Mouse (Mus musculus) hindbrain, embryonic 16.5 days (tissue): Measurements from ENCODE around the gene Atpaf1. TPM values are rescaled to one million over a fixed set of nuclear protein-coding genes. Genes with fewer than 3 reads are reported as not detected.
A peak's percentile ranks its signal among the peaks of the same experiment; 100 is the strongest.

Experiments used
- ATAC-seq: fragments of 200-750 bp; cut with Nextera tagmentation; 2 replicates; pipeline ENCODE4 v1.8.0; 2017; ENCODE audit warnings: moderate TSS enrichment, moderate library complexity
- H3K27ac ChIP-seq: fragments of 300-500 bp; sonication (generic); 2 replicates; pipeline ENCODE4 v1.5.1; 2014; ENCODE audit warnings: low read depth, mild to moderate bottlenecking, control low read depth, low read length, moderate library complexity
- H3K27me3 ChIP-seq: fragments of 300-500 bp; sonication (generic); replicated peaks from 2 replicates; pipeline ENCODE4 v1.6.1; 2014; ENCODE audit warnings: low read length; ENCODE audit not compliant: control insufficient read depth, insufficient read depth
- H3K36me3 ChIP-seq: fragments of 300-500 bp; sonication (generic); 2 replicates; pipeline ENCODE4 v1.6.1; 2014; ENCODE audit warnings: mild to moderate bottlenecking, low read length, moderate library complexity, mixed read lengths; ENCODE audit not compliant: control insufficient read depth, insufficient read depth
- H3K4me1 ChIP-seq: fragments of 300-500 bp; sonication (generic); 2 replicates; pipeline ENCODE4 v1.6.1; 2014; ENCODE audit warnings: low read depth, low read length; ENCODE audit not compliant: control insufficient read depth, insufficient read depth
- H3K4me2 ChIP-seq: fragments of 300-500 bp; sonication (generic); 2 replicates; pipeline ENCODE4 v1.6.1; 2014; ENCODE audit warnings: mild to moderate bottlenecking, low read length, control low read depth, moderate library complexity
- H3K4me3 ChIP-seq: fragments of 300-500 bp; sonication (generic); 2 replicates; pipeline ENCODE4 v1.5.1; 2014; ENCODE audit warnings: mild to moderate bottlenecking, low read length, control low read depth, moderate library complexity
- H3K9ac ChIP-seq: fragments of 300-500 bp; sonication (generic); 2 replicates; pipeline ENCODE4 v1.6.1; 2014; ENCODE audit warnings: low read depth, mild to moderate bottlenecking, control low read depth, low read length, moderate library complexity
- H3K9me3 ChIP-seq: fragments of 300-500 bp; sonication (generic); 2 replicates; pipeline ENCODE4 v1.6.1; 2014; ENCODE audit warnings: mild to moderate bottlenecking, low read length, moderate library complexity; ENCODE audit not compliant: control insufficient read depth
- WGBS: fragments of 180-500 bp; shearing (Covaris S2); extraction: QIAGEN DNeasy Blood & Tissue Kit; methylation state at CpG from one replicate; pipeline ENCODE4 v1.1.7; 2014; 5-methylcytosine and 5-hydroxymethylcytosine counted together
- polyA plus RNA-seq: library from polyadenylated mRNA; unstranded; fragments of >200 nt; fragmentation: Nextera tagmentation; extraction: Ambion mirVana; gene quantifications from 2 replicates; pipeline ENCODE4 v1.2.1, GENCODE M21; 2015

The Atpaf1 gene
- polyA plus RNA-seq, 1 experiment from 2014 or later: 37.7 TPM

GRCm38 (mm10) chr4:115863880-115864279, 79.3 kb downstream of the Atpaf1 start:
- Histone ChIP-seq H3K4me2 (no peak overlapping the region), H3K27me3 (no peaks in the 10 kb centered on the region), H3K27ac (no peak overlapping the region), H3K9me3 (no peaks in the 10 kb centered on the region), H3K36me3 (no peaks in the 10 kb centered on the region), H3K4me3 (no peak overlapping the region), H3K9ac (no peak overlapping the region), H3K4me1 (peaks cover 3% of the 10 kb centered on the region; the same call in 1 of the 2 replicates)
- ATAC-seq: 0 out of 2 replicates have a peak, but pooled peaks have one; percentile 50
- WGBS: 33% methylated on average over 10 of the region's 10 CpGs

Other genes starting within 250 kb of the Atpaf1 start
- not detected in 2 replicates for gene Cyp4a31, start 221.2 kb upstream of the Atpaf1 start, polyA plus RNA-seq
- gene Cyp4a32, start 183.8 kb upstream of the Atpaf1 start, polyA plus RNA-seq: not detected in 2 replicates
- gene Cyp4b1, start 137.1 kb upstream of the Atpaf1 start, polyA plus RNA-seq: 1.3 and 1.7 TPM in 2 replicates
- gene Efcab14, start 47.1 kb upstream of the Atpaf1 start, polyA plus RNA-seq: 16.1 and 19.0 TPM in 2 replicates
- 0.20 and 0.33 TPM in 2 replicates for gene Tex38, start 3.8 kb upstream of the Atpaf1 start, polyA plus RNA-seq
- 4.9 and 7.8 TPM in 2 replicates for gene Mob3c, start 43.3 kb downstream of the Atpaf1 start, polyA plus RNA-seq
- gene Mknk1, start 54.4 kb downstream of the Atpaf1 start, polyA plus RNA-seq: 22.3 and 24.9 TPM in 2 replicates
- gene Kncn, start 99.6 kb downstream of the Atpaf1 start, polyA plus RNA-seq: 0.45 TPM in 1 of 2 replicates, not detected in the other
- 0.41 and 0.44 TPM in 2 replicates for gene 6430628N08Rik, start 105.9 kb downstream of the Atpaf1 start, polyA plus RNA-seq
- gene Dmbx1, start 155.1 kb downstream of the Atpaf1 start, polyA plus RNA-seq: 5.8 and 6.8 TPM in 2 replicates
- gene Faah, start 233.1 kb downstream of the Atpaf1 start, polyA plus RNA-seq: 23.8 and 27.5 TPM in 2 replicates